Mouse (Mus musculus): Measurements from ENCODE around the gene Ddx3x. TPM values are rescaled to one million over a fixed set of nuclear protein-coding genes. Genes with fewer than 3 reads are reported as not detected.
"Not testable (repeated sequence)": the region's sequence is repeated elsewhere in the genome, so short reads cannot be mapped to it uniquely, and the experiment has no call there.

The Ddx3x gene
- 89.7 and 94.7 TPM in 2 replicates for polyA plus RNA-seq (2016; fragmentation: Nextera tagmentation; extraction: Ambion mirVana)

GRCm38 (mm10) chrX:13280409-13281328 lies at the start of gene Ddx3x:
Gene Ddx3x (plus strand): TSS chrX:13280970.
- ATAC-seq: peak; percentile 91
- Histone ChIP-seq H3K4me1 (peaks cover 19% of the 10 kb centered on the region), H3K27ac (peak within 1 kb of the TSS; percentile 94), H3K27me3 (replicated peaks) (0 out of 2 replicates have a peak, but pooled peaks cover 4% of the 10 kb centered on the region), H3K9me3 (replicated peaks) (no peaks in the 10 kb centered on the region), H3K9ac (peak within 1 kb of the TSS; percentile 97), H3K4me3 (peak within 1 kb of the TSS; percentile 89), H3K36me3 (peaks cover 21% of the 10 kb centered on the region), H3K4me2 (peak within 1 kb of the TSS; percentile 77)
- WGBS (ENCODE audit: insufficient replicate concordance): under 1% methylated on average over 54 of the region's 57 CpGs

GRCm38 (mm10) chrX:13231243-13231642 lies 49.5 kb upstream of the Ddx3x start:
- Histone ChIP-seq H3K9me3 (replicated peaks) (no peaks in the 10 kb centered on the region), H3K27ac (peak overlapping the region; percentile 62; the same call in 1 of the 2 replicates), H3K4me2 (peak overlapping the region; percentile 66), H3K27me3 (replicated peaks) (no peaks in the 10 kb centered on the region), H3K4me3 (peak overlapping the region; percentile 51), H3K4me1 (peaks cover 41% of the 10 kb centered on the region), H3K9ac (0 out of 2 replicates have a peak overlapping the region, but pooled peaks have one; percentile 53), H3K36me3 (no peaks in the 10 kb centered on the region)
- WGBS (ENCODE audit: insufficient replicate concordance): 56% methylated on average over 9 of the region's 9 CpGs
- ATAC-seq: no peak

- H3K4me1 ChIP-seq: peaks cover 45% of the 10 kb centered on the region
- H3K36me3 ChIP-seq; H3K4me3 ChIP-seq; H3K27ac ChIP-seq; H3K4me2 ChIP-seq; H3K27me3 ChIP-seq (replicated peaks); ATAC-seq; H3K9me3 ChIP-seq (replicated peaks); H3K9ac ChIP-seq: not testable (repeated sequence)
- WGBS (ENCODE audit: insufficient replicate concordance): 93% methylated on average over 1 of the region's 1 CpGs
These were observed 47.9 kb upstream of the Ddx3x start for GRCm38 (mm10) chrX:13232834-13233233.

- Histone ChIP-seq H3K9me3 (replicated peaks) (no peaks in the 10 kb centered on the region), H3K9ac (no peak overlapping the region), H3K27ac (0 out of 2 replicates have a peak overlapping the region, but pooled peaks have one; percentile 30), H3K36me3 (no peaks in the 10 kb centered on the region), H3K4me1 (peaks cover 45% of the 10 kb centered on the region), H3K27me3 (replicated peaks) (no peaks in the 10 kb centered on the region), H3K4me3 (no peak overlapping the region), H3K4me2 (no peak overlapping the region)
- WGBS (ENCODE audit: insufficient replicate concordance): 27% methylated on average over 2 of the region's 2 CpGs
- no peak for ATAC-seq
These were observed 47.1 kb upstream of the Ddx3x start for GRCm38 (mm10) chrX:13233631-13234030.

GRCm38 (mm10) chrX:13234709-13235108 lies 46.1 kb upstream of the Ddx3x start:
- no peak overlapping the region for H3K4me2 ChIP-seq
- ATAC-seq: no peak
- peaks cover 44% of the 10 kb centered on the region for H3K4me1 ChIP-seq
- H3K36me3 ChIP-seq: no peaks in the 10 kb centered on the region
- H3K9me3 ChIP-seq (replicated peaks): no peaks in the 10 kb centered on the region
- H3K27ac ChIP-seq: 0 out of 2 replicates have a peak overlapping the region, but pooled peaks have one; percentile 58
- H3K9ac ChIP-seq: no peak overlapping the region
- no peak overlapping the region for H3K4me3 ChIP-seq
- WGBS (ENCODE audit: insufficient replicate concordance): 33% methylated on average over 4 of the region's 4 CpGs
- no peaks in the 10 kb centered on the region for H3K27me3 ChIP-seq (replicated peaks)

- WGBS (ENCODE audit: insufficient replicate concordance): 34% methylated on average over 2 of the region's 2 CpGs
- Histone ChIP-seq H3K27ac (peak overlapping the region; percentile 58), H3K4me1 (peaks cover 48% of the 10 kb centered on the region), H3K36me3 (no peaks in the 10 kb centered on the region), H3K9ac (no peak overlapping the region), H3K4me3 (no peak overlapping the region), H3K4me2 (no peak overlapping the region), H3K9me3 (replicated peaks) (no peaks in the 10 kb centered on the region), H3K27me3 (replicated peaks) (0 out of 2 replicates have a peak, but pooled peaks cover 2% of the 10 kb centered on the region)
- peak; percentile 58 for ATAC-seq
These were observed 44.6 kb upstream of the Ddx3x start for GRCm38 (mm10) chrX:13236100-13236568.

- Histone ChIP-seq H3K9ac (no peak overlapping the region), H3K27ac (no peak overlapping the region), H3K4me2 (no peak overlapping the region), H3K4me1 (peaks cover 47% of the 10 kb centered on the region), H3K27me3 (replicated peaks) (peaks cover 12% of the 10 kb centered on the region), H3K4me3 (no peak overlapping the region), H3K9me3 (replicated peaks) (no peaks in the 10 kb centered on the region), H3K36me3 (no peaks in the 10 kb centered on the region)
- no peak for ATAC-seq
- 75% methylated on average over 6 of the region's 6 CpGs for WGBS (ENCODE audit: insufficient replicate concordance)
These were observed 41.3 kb upstream of the Ddx3x start for GRCm38 (mm10) chrX:13239455-13239854.

- Histone ChIP-seq H3K27me3 (replicated peaks) (peaks cover 12% of the 10 kb centered on the region), H3K9me3 (replicated peaks) (no peaks in the 10 kb centered on the region), H3K36me3 (no peaks in the 10 kb centered on the region), H3K4me2 (peak overlapping the region; percentile 71), H3K4me1 (peaks cover 43% of the 10 kb centered on the region), H3K9ac (peak overlapping the region; percentile 68), H3K27ac (peak overlapping the region; percentile 84), H3K4me3 (peak overlapping the region; percentile 56; the same call in 1 of the 2 replicates)
- WGBS (ENCODE audit: insufficient replicate concordance): 19% methylated on average over 11 of the region's 11 CpGs
- peak; percentile 38; the same call in 1 of the 2 replicates for ATAC-seq
These were observed 39.9 kb upstream of the Ddx3x start for GRCm38 (mm10) chrX:13240646-13241425.

- H3K9me3 ChIP-seq (replicated peaks): no peaks in the 10 kb centered on the region
- no peak for ATAC-seq
- peaks cover 12% of the 10 kb centered on the region for H3K27me3 ChIP-seq (replicated peaks)
- no peaks in the 10 kb centered on the region for H3K36me3 ChIP-seq
- peak overlapping the region; percentile 68 for H3K9ac ChIP-seq
- H3K27ac ChIP-seq: peak overlapping the region; percentile 84
- H3K4me1 ChIP-seq: peaks cover 35% of the 10 kb centered on the region
- 7% methylated on average over 21 of the region's 21 CpGs for WGBS (ENCODE audit: insufficient replicate concordance)
- peak overlapping the region; percentile 71 for H3K4me2 ChIP-seq
- H3K4me3 ChIP-seq: peak overlapping the region; percentile 56
These were observed 39.1 kb upstream of the Ddx3x start for GRCm38 (mm10) chrX:13241426-13242319.

GRCm38 (mm10) chrX:13242320-13243096 lies 38.3 kb upstream of the Ddx3x start:
- H3K9me3 ChIP-seq (replicated peaks): no peaks in the 10 kb centered on the region
- peak overlapping the region; percentile 68 for H3K9ac ChIP-seq
- H3K4me2 ChIP-seq: peak overlapping the region; percentile 71
- ATAC-seq: peak; percentile 83
- WGBS (ENCODE audit: insufficient replicate concordance): 6% methylated on average over 24 of the region's 24 CpGs
- H3K4me3 ChIP-seq: peak overlapping the region; percentile 56
- peaks cover 35% of the 10 kb centered on the region for H3K4me1 ChIP-seq
- peaks cover 12% of the 10 kb centered on the region for H3K27me3 ChIP-seq (replicated peaks)
- H3K27ac ChIP-seq: peak overlapping the region; percentile 84
- no peaks in the 10 kb centered on the region for H3K36me3 ChIP-seq
